Comparison of ENCODE assay signal across 15 mouse cellular contexts in the genomic region with DNA sequence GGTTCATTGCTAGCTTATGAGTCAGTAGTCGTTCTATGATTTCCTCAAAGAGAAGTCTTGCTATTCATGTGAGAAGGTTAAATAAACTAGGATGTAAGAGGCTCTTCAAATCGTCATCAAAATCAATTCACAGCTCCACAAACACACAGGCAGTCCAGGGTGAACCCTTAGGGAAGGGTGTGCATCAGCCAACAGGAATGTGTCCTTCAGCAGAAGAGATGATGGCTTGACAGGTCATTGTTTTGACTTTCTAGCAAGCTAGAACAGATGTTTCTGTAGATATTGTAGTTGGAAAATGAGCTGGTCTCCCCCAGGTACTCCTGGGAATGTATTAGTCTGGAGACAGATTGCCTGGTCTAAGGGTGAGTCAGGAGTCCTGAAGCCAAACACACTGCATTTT.
"Had no signal": no experiment of that assay in that cellular context is flagged by ENCODE, and none has a peak within 500 bp of the region (broad histone marks: within the 10 kb centered on the region; RNA-seq: fewer than 3 reads in every experiment).

No protein-coding gene starts in this region.

- H3K4me3 ChIP-seq: kidney, embryonic 15.5 days; left cerebral cortex, adult 2 months; limb, embryonic 10.5 days; liver, embryonic 15.5 days; midbrain, embryonic 12.5 days had no signal

- H3K4me2 ChIP-seq: kidney, embryonic 15.5 days; liver, embryonic 11.5 days; liver, embryonic 15.5 days; midbrain, embryonic 12.5 days had no signal

- DNase-seq: kidney, postnatal 14 days; lung, adult 2 months; lung, postnatal 10 days; right cerebral cortex, adult 18-20 months; right cerebral cortex, postnatal 25 days; thymus, adult 18-20 months; thymus, postnatal 14 days had no signal

- H3K36me3 ChIP-seq: kidney, embryonic 15.5 days; limb, embryonic 10.5 days; liver, embryonic 15.5 days; midbrain, embryonic 12.5 days had no signal

- H3K9ac ChIP-seq: kidney, embryonic 15.5 days; liver, embryonic 15.5 days; midbrain, embryonic 12.5 days had no signal

- H3K27me3 ChIP-seq: kidney, embryonic 15.5 days; liver, embryonic 15.5 days; midbrain, embryonic 12.5 days had no signal

- H3K9me3 ChIP-seq: kidney, embryonic 15.5 days; limb, embryonic 10.5 days; liver, embryonic 15.5 days; midbrain, embryonic 12.5 days had no signal

- H3K27ac ChIP-seq: kidney, embryonic 15.5 days; left cerebral cortex, adult 2 months; limb, embryonic 10.5 days; liver, embryonic 15.5 days; macrophage; midbrain, embryonic 12.5 days; stomach, postnatal 0 days had no signal

- H3K4me1 ChIP-seq: kidney, embryonic 15.5 days; limb, embryonic 10.5 days; liver, embryonic 15.5 days; midbrain, embryonic 12.5 days had no signal
